Mouse (Mus musculus): Measurements from ENCODE around the gene Esyt1.
A peak's percentile ranks its signal among the peaks of the same experiment; 100 is the strongest.
"Not testable (repeated sequence)": the region's sequence is repeated elsewhere in the genome, so short reads cannot be mapped to it uniquely, and the experiment has no call there.

Gene Esyt1

DNA sequence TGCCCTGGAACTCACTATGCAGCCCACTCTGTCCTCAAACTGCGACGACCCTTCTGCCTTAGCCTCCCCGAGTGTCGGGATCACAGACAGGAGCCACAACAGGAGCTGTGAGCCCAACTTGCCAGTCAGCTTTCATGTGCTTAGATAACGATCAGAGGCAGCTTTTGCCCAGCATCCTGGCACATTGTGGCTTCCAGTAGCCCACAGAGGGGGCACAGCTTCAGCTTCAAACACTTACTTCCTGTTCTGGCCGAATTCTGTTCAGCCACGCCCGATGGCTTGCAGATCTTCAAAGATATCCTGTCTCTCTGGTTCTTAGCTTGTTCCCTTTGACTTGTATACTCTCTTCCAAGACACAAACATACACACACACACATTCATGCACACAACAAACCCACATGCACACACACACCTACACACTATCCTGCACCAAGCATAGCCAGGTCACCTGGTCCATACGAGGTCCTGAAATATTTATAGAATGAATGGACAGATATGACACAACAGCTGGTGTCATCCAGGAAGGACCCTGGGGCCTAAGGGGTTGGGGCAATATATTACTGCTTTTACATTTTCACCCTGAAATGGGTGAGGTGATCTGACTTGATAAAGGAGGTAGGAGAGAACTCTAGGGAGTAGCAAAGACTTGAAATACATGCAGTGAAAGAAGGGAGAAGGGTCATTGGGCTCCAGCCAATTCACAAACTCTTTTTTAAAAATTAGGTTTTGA, 20.9 kb downstream of the Esyt1 start:
- DNase-seq (ENCODE audit: low spot score), result peak; percentile 82

DNA sequence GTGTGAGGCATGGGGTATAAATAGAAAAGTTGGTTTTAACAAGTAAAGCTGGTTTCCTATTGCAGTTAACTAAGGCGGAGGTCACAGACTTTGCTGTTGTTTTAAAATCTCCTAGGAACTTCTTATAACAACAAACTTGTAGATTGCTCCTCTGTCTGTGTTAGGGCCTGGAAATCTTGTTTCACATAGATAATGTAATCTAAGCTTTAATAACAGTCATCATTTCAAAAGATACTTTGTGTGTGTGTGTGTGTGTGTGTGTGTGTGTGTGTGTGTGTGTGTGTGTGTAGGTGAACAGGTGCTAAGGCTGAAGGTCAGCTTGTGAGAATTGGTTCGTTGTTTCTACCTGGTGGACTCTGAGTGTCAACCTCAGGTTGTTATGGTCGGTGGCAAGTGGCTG, 21.7 kb downstream of the Esyt1 start:
- no peak for DNase-seq (ENCODE audit: low spot score)

- DNase-seq (ENCODE audit: low spot score), result no peak
Observed at GRCm38 (mm10) chr10:128503532-128503931, 22.1 kb downstream of the Esyt1 start.

DNA sequence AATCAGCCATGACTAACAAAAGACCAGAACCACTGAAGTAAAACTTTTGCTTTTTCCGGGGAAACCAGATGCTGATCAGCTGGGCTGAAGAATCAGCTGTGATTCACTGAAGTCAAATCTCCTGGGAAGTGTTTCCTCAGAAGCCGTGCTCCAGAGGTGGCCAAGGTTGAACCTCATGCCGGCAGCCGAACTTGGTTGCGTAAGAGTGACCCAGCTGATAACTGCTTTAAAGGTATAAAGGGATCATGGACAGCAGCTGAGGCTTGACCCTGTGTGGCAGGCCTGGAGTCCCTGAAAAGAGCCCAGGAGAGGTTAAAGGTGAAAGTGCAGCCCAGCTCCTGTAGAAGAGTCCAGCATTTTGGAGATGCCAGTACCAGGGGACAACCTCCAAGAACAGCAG, 23.3 kb downstream of the Esyt1 start:
- DNase-seq (ENCODE audit: low spot score), result peak; percentile 69

DNA sequence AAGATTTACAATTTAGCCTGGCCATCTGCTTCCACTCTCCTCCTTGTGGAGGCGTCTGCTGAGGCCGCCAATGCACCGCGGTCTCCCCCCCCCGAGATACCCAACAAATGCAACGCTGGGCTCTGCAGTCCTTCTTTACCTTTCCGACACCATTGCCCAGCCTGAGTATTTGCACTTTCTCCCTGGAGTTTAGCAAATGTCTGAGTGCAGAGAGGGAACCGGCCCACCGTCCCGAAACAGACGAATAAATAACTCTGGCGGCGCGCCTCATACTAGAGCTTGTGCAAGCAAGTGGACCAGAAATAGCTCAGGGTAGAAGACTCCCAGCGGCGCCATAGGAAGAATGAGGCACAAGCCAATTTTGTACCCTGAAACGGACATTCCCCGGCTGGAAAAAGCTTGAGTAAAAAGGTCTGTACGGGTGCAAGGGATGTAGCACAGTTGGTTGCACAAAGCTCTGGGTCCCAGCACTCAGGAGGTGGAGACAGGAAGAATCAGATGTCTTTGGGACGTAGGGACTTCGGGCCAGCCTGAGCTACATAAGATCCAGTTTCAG, 26.5 kb downstream of the Esyt1 start:
- peak; percentile 76 for DNase-seq (ENCODE audit: low spot score)

DNA sequence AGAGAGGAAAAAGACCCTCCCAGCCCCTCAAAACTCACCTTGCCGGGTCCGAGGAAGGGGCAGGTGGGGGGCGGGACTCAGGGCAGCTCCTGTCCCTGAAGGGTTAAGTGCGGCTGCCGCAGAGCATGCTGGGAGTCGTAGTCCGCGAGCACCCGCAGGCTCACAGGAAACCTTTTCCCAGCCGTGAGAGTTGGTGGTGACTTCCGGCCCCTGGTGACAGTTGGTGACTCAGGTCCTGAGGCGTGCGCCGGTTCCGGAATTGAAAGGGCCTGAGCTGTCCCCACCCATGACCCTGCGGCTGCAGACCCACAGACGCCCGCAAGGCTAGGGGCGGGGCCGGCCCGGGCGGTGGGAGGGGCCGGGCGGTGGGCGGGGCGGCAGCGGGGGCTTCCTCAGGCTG, 27.1 kb downstream of the Esyt1 start, which contains the start of gene Myl6b:
TSS of gene Myl6b (minus strand) at position 96 of the 400 bp plus-strand sequence.
- DNase-seq (ENCODE audit: low spot score), result peak; percentile 100

DNA sequence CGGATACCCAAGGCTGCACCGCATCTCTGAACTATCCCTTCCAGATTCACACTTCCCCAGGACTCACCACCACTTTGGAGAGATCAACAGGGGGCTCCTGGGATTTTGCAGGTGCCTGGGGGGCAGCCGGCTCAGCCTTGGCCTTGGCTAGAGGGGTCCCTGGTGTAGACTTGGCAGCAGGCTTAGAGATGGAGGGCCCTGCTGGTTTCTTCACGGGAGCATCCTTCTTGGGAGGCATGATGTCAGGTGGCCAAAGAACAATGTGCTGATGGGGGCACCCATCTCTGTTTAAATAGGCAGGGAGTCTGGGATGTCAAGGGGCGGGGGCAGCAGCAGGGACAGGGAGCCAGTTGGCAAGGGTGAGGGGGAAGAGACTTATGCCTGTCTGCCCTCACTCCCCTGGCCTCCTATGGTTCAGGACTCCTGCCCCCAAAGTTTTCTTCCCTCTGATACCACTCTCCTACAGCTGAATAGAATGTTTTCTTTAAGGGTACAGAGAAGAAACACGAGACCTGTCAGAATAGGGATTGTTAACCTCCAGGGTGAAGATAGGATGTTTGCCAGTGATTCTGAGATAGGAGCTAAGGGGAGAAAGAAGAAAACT, 28.4 kb downstream of the Esyt1 start:
- no peak for DNase-seq (ENCODE audit: low spot score)

DNA sequence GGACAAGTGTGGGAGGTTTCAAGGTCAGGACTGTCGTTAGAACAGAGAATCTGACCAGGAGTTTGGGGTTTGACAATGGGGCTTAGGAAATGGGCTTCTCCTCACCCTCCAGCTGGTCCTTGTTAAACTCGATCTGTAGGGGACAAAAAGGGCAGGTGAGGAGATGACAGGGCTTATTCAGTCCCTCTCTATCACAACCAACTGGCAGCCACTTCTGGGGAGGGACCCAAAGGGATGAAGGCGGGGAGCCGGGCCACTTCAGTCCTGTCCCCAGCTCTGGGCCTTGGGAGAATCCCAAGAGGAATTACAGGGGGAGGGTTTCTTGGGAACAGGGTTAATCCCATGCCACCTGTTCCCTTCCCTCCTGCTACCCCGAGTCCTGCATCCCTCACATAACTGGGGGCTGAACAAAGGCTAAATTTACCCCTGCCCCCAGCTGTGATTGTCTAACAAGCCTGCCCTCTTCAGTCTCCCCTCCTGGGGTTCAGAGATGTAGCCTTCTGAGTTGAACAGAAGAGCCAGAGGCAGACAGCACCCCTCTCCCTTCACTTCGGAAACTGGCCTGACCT, 29.1 kb downstream of the Esyt1 start:
- DNase-seq (ENCODE audit: low spot score), result no peak

DNA sequence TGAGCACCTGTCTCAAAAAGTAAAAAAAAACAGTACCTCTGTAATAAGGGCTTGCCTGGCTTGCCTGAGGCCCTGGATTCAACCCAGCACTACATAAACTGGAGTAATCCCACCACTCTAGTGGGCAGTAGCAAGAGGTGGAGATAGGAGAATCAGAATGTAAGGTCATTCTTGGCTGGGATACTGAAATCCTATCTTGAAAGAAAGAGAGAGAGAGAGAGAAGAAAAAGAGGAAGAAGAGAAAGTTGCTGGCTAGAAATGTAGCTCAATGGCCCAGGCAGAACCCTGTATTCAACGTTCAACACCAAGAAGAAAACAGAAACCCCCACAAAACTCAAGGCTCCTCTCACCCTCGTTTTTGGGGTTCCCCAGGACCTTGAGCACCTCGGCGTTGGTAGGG, 29.8 kb downstream of the Esyt1 start:
- no peak for DNase-seq (ENCODE audit: low spot score)

- DNase-seq (ENCODE audit: low spot score), result no peak
Observed at GRCm38 (mm10) chr10:128495270-128495669, 30.4 kb downstream of the Esyt1 start.

DNA sequence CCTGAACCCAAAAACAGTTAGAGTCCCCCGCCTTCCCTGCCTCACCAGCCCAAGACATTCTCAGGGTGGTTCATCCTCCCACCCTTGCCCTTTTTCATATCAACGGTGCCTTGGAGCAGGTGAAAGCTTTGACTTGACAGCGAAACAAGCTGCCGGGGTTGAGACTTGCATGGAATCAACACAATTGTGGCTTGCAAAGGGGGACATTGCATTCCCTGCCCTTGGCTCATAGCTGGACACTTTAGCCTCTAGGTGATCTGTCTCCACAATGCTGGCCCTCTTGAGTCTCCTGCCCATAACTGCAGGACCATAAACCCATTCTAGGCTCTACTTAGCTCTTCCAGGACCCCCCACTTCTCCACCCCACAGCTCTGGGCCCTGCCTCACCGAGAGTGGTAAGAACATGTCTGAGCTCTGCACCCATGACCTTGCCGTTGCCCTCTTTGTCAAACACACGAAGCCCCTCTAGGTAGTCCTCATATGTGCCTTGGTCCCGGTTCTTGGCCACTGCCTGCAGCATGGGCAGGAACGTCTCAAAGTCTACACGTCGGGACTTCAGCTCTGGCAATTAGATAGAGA, 30.9 kb downstream of the Esyt1 start:
- peak; percentile 71 for DNase-seq (ENCODE audit: low spot score)

DNA sequence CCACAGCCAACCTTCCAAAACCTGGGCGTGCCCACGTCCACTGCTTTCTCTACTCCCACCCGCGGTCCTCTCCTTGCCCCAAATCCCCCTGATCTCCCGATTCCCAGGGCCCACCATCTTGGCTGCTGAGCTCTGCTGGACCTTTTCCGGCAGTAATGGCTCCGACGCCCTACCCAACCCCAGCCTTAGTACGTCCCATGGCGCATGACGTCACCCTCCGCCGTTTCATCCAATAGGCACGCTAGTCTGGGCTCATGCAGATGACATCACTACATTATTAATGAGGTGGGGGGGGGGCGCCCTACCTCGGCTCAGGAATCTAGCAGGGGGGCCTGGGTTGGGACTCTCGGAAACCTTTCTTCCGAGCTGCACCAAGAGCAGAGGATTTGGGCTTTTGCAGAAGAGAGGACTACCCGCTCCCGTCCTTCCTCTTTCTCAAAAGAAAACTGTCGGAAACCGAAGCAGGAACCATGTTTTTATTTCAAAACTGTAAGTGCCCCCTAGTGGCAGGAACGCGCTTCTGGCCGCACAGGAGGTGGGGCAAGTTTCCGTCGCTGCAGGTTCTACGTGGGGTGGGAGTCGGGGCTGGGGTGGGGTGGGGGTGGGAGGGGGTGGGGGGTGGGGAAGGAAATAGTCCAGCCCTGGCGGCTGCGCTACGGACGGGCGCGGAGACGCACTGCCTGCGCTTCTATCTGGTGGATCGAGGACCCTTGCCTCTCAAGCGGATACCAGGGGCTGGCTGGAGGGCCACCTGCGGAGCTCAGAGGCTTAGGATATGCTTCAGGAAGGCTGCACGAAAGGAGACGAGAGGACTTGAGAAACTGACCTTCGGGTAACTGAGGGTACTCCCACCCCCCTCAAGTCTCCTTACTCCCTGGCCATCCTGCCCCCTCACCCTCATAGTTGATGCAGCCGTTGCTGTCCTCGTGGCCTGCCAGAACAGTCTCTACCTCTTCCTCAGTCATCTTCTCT, 31.7 kb downstream of the Esyt1 start, which contains the start of gene Myl6:
TSS of gene Myl6 (minus strand) at position 451 of the 972 bp plus-strand sequence.
- peak; percentile 100 for DNase-seq (ENCODE audit: low spot score)

GRCm38 (mm10) chr10:128493319-128493694, 32.4 kb downstream of the Esyt1 start:
- no peak for DNase-seq (ENCODE audit: low spot score)

DNA sequence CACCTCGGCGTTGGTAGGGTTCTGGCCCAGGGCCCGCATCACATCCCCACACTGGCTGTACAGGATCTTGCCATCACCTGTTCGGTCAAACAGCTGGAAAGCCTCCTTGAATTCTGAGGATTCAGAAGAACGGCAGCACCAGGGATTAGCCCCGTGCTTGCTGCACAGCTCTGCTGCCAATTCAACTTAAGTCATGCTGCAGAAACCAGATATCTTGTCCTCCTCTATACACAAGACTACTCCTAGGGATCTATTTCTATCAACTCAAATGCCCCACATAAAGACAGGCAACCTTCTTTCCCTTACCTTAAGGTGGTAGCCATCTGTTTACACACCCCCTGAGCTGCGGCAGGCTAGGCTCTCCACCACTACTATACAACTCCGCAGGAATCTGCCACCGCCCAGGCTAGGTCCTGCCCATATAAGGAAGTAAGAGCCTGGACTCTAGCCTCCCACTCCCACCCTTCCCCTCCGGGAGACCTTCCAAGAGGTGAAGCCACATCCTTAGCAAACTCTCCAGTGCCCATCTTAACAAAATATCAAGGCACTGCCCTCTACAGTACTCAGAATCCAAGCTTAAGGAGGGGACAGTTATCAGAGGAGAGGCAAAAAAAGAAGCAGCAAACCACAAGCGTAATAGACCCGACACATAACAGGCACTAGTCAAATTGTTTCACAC, 32.9 kb downstream of the Esyt1 start:
- peak; percentile 83 for DNase-seq (ENCODE audit: low spot score)

GRCm38 (mm10) chr10:128492051-128492450, 33.6 kb downstream of the Esyt1 start:
- not testable (repeated sequence) for DNase-seq (ENCODE audit: low spot score)

DNA sequence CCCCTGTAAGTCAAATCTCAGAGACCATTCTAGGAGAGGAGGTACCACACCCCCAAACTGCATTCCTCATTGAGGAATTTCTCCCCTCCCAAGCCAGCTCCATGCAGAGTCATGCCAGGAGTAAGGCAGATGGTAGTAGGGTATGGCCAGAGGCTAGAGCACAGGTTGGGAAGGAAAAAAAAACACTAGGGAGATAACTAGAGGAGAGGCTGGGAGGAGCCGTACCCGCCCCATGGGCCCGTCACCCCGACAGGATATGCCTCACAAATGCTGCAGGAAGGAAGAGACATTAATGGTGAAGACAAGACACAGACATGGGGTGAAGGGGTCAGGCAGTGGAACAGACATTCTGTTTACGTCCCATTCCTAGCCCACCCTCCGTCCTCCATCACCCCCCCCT, 34.2 kb downstream of the Esyt1 start:
- DNase-seq (ENCODE audit: low spot score), result no peak

- DNase-seq (ENCODE audit: low spot score), result no peak
Observed at GRCm38 (mm10) chr10:128490912-128491311, 34.8 kb downstream of the Esyt1 start.

- peak; percentile 76 for DNase-seq (ENCODE audit: low spot score)
Observed at GRCm38 (mm10) chr10:128490232-128490631, 35.4 kb downstream of the Esyt1 start.

DNA sequence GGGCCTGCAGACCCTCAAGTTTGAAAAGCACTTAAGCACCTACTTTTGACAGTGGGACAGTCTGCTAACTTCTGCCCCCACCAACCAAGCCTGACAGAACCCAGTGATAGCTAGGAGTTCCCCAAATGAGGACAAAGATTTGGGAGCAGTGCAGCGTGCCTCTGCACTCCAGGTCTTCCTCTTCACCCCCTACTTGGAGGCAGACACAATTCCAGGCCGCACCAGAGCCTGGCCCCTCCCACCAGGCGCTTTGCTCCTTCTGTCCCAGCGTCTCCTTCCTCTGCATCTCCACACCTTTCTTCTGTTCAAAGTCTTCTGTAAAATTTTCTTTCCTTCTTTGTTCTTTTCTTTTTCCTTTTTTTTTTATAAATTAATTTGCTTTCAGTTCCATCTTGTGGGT, 35.9 kb downstream of the Esyt1 start:
- no peak for DNase-seq (ENCODE audit: low spot score)

DNA sequence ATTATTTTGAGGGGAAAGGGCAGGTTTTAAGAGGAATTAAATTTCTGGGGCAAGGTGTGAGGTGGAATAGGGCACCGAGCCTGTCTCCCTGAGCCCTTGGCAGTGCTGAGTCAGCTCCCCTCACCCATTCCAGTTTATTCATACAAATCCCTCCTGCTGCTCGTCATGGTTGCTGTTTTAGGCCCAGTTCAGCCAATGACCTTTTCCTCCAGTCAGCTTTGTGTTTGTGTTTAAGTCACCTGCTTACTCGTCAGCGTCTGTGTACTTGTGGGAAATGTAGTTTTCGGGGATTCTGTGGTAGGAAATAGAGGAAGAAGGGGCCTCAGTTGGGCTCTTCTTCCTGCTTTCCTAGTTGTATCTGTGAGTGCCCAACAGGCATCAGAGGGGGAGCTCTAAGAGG, 36.3 kb downstream of the Esyt1 start:
- DNase-seq (ENCODE audit: low spot score), result peak; percentile 58

DNA sequence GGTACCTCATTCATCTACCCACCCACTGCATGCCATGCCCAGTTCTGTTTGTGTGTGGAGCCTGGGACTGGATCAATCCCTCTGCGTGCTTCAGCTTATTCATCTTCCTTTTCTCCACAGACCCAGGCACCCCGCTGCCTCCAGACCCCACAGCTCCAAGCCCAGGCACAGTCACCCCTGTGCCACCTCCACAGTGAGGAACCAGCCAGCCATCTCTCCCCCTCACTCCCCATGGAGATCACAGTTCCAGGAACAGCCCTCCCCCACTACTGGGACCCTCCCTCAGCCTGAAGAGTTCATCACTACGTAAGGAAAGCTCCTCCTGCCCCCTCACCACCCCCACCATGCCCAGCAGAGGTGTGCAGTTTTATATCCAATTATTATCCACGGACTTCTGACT, 36.9 kb downstream of the Esyt1 start:
- no peak for DNase-seq (ENCODE audit: low spot score)
